Mouse (Mus musculus) embryonic stem cell, embryonic (primary cell): ENCODE data around the gene Ndrg2.

ENCODE experiments used
- CTCF ChIA-PET, 4 experiments: fragments of 300-600 bp in 2 of 4; fragments of 350-600 bp in 2 of 4; sonication (Branson Sonifier 250); formaldehyde crosslinking; loops; one replicate each; lab custom pipeline; 2022; ENCODE audit warnings: inconsistent platforms in 2 of 4; lab: Charles Lee
- POLR2A ChIA-PET, 4 experiments: fragments of 300-600 bp in 2 of 4; fragments of 350-600 bp in 2 of 4; sonication (Branson Sonifier 250); formaldehyde crosslinking; loops; one replicate each; lab custom pipeline; 2022; ENCODE audit warnings: antibody characterized with exemption in 4 of 4, inconsistent platforms in 1 of 4; lab: Charles Lee

The Ndrg2 gene

DNA sequence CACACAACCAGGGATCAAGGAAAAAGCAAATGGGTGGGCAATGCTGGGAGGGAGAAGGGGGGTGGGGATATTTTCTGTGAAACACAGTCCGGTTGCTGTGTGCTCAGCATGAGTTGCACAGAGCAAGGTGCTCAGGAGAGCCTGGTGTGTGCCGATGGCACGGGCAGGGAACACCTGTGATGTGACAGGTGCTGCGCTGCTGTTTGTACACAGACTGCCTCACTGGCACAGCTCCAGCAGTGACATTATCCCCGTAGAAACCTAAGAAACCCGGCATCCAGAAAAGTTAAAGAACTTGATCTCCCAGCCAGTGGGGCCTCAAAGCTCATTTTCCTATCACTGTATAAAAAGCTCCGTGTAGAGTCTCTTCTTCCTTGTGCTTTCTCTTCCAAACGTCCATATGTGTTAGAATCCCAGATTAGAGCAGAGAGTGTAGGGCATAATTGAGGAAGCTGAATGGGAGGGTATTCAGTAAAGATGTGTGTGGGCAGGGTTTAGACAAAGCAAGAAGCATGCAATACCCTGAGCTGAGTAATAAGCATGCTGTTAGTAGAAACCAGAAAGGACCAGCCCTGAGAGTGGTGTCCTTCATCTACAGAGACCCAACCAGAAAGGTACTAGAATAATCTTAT, 17.3 kb downstream of the Ndrg2 start:
- POLR2A ChIA-PET: interaction anchor here in 3 of 4 experiments (0.7 to 7.9 kb wide), 6 partner anchors 10 to 213 kb away, joined by 3 to 65 read pairs (median 5); partner anchors contain the start of genes Mettl17 (in 2 of the 3) and Ndrg2 (in 1 of the 3)
- CTCF ChIA-PET: interaction anchor here in 2 of 4 experiments (0.6 to 1.1 kb wide), 5 partner anchors 9 to 442 kb away, joined by 3 to 10 read pairs (median 4); partner anchors contain the start of genes Rab2b (in 1 of the 2) and Tox4 (in 1 of the 2)

GRCm38 (mm10) chr14:51896019-51896418, 17.9 kb downstream of the Ndrg2 start:
- POLR2A ChIA-PET: interaction anchor here in 3 of 4 experiments (0.7 to 1.3 kb wide), 4 partner anchors 11 to 214 kb away, joined by 3 to 6 read pairs (median 3); partner anchors contain the start of gene Mettl17 (in 2 of the 3)
- CTCF ChIA-PET: interaction anchor here in 2 of 4 experiments (0.6 to 0.8 kb wide), 3 partner anchors 9 to 443 kb away, joined by 3 to 10 read pairs (median 4); no protein-coding TSS in a partner anchor

DNA sequence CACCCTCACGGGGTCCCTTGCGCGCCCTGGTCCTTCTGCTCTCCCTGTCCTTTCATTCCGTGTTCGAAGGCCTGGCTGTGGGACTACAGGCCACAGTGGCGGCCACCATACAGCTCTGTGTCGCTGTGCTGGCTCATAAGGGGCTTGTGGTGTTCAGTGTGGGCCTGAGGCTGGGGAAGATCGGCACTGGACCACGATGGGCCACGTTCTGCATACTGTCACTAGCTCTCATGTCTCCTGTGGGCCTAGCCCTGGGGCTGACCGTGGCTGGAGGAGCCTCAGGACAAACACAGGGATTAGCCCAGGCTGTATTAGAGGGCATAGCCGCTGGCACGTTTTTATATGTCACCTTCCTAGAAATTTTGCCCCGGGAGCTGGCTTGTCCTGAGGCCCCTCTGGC, 18.9 kb downstream of the Ndrg2 start:
- POLR2A ChIA-PET: interaction anchor here in 3 of 4 experiments (0.7 to 2.5 kb wide), 12 partner anchors 9 to 209 kb away, joined by 3 to 12 read pairs (median 3); partner anchors contain the start of genes Mettl17 (in 2 of the 3), Zfp219 (in 2 of the 3), Hnrnpc (in 1 of the 3) and Ndrg2 (in 1 of the 3)
- CTCF ChIA-PET: interaction anchor here in 1 of 4 experiments (0.9 to 2.8 kb wide), 3 partner anchors 8 to 17 kb away, joined by 3 to 12 read pairs (median 5); no protein-coding TSS in a partner anchor

DNA sequence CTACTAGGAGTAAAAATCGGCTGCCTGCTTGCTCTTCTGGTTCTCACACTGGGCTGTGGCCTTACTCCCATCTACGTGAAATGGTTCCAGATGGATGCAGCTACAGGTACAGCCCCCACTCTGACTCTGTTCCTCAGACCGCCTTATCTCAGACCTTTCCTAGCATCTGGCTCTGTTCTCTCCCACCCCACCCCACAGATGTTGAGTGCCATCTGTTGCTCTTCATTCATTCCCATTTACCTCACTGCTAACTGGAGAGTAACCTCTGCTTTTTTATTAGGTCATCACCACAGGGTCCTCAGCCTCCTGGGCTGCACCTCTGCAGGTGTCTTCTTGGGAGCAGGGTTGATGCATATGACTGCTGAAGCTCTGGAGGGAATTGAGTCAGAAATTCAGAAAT, 20.1 kb downstream of the Ndrg2 start:
- POLR2A ChIA-PET: interaction anchor here in 3 of 4 experiments (0.6 to 2.5 kb wide), 18 partner anchors 10 to 423 kb away, joined by 3 to 12 read pairs (median 4); partner anchors contain the start of genes Mettl17 (in 2 of the 3), Hnrnpc (in 1 of the 3), Ndrg2 (in 1 of the 3) and Zfp219 (in 1 of the 3)
- CTCF ChIA-PET: interaction anchor here in 2 of 4 experiments (0.5 to 2.8 kb wide), 7 partner anchors 10 to 986 kb away, joined by 3 to 12 read pairs (median 3); no protein-coding TSS in a partner anchor

GRCm38 (mm10) chr14:51893094-51893794, 20.7 kb downstream of the Ndrg2 start:
- ChIA-PET CTCF (interaction anchor here (0.5 to 2.8 kb wide), 9 partner anchors 9 to 985 kb away, joined by 3 to 33 read pairs (median 3); no protein-coding TSS in a partner anchor), POLR2A (interaction anchor here (0.5 to 2.8 kb wide), 22 partner anchors 9 to 430 kb away, joined by 3 to 12 read pairs (median 4); partner anchors contain the start of genes Mettl17 (in 3 of the 4), Hnrnpc (in 1 of the 4) and Zfp219 (in 1 of the 4))

- ChIA-PET POLR2A (interaction anchor here in 3 of 4 experiments (0.5 to 2.8 kb wide), 15 partner anchors 8 to 450 kb away, joined by 3 to 8 read pairs (median 4); partner anchors contain the start of genes Mettl17 (in 1 of the 3) and Zfp219 (in 1 of the 3)), CTCF (interaction anchor here in 3 of 4 experiments (0.6 to 2.8 kb wide), 6 partner anchors 8 to 127 kb away, joined by 3 to 33 read pairs (median 5); no protein-coding TSS in a partner anchor)
These were observed 21.6 kb downstream of the Ndrg2 start, which contains the start of gene Slc39a2 for GRCm38 (mm10) chr14:51892191-51892939. Gene Slc39a2 (plus strand): TSS chr14:51892889.

DNA sequence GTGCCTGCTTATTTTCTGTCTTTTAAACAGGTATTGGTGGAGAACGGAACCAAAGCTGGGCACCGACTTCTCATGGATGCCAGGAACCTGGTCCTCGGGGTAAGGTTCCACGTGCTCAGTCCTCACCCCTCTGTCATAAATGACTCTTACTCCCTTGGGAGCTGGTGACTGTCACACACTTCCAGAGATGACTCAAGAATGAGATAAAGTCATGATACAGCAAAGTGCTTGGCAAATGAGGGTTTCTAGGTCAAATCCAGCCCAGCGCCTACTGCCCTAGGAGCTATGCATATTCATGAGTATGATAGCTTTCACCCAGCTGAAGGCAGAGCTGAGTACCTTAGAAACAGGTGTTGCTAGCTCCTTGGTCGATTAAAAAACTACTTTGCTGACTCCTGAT, 24.1 kb downstream of the Ndrg2 start:
- POLR2A ChIA-PET: interaction anchor here in 2 of 4 experiments (1.0 to 2.3 kb wide), 6 partner anchors 9 to 120 kb away, joined by 3 to 10 read pairs (median 4); no protein-coding TSS in a partner anchor
- CTCF ChIA-PET: interaction anchor here in 2 of 4 experiments (0.5 to 0.8 kb wide), 2 partner anchors 10 to 11 kb away, joined by 3 to 5 read pairs; no protein-coding TSS in a partner anchor

GRCm38 (mm10) chr14:51886051-51886450, 27.9 kb downstream of the Ndrg2 start:
- POLR2A ChIA-PET: interaction anchor here in 2 of 4 experiments (0.6 to 3.5 kb wide), 10 partner anchors 9 to 371 kb away, joined by 3 to 22 read pairs (median 4); partner anchors contain the start of genes Chd8 (in 1 of the 2), Hnrnpc (in 1 of the 2) and Ndrg2 (in 1 of the 2)
- CTCF ChIA-PET: interaction anchor here in 2 of 4 experiments (0.7 kb wide), 2 partner anchors 128 to 309 kb away, joined by 3 to 4 read pairs; no protein-coding TSS in a partner anchor

DNA sequence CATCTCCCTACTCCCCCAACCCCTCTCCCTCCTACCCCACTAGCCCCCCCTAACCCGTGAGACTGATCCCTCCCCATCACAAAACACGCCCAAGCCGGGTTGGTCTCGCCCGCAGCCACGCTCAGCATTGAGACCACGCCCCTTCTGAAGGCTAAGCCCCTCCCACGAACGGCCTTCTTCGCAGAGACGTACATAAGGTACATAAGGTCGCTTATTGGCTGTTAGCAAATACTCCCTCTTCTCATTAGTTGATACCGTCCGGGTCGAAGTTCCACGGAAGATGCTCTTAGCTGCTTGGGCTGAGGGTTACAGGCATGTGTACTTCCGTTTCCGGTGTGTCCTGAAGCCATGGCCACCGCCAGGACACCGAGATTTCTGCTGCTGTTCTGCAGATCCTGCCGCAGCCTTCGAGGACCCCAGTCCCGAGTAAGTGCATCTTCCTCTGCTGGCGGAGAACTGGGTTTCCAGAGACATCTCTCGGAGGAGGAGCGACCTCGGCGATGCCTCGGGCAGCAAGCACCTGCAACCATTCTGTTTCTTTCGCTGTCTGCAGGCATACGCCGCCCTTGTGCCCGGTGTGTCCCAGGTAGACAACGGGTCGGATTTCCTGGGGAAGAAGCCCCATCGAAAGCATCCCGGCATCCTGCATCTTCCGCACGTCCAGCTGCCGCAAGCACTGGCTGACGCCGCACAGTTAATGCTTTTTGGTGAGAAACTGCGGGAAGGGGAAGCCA, 29.2 kb downstream of the Ndrg2 start, which contains the start of gene Mettl17:
Mettl17 (plus strand) TSS at position 245 of the 734 bp plus-strand sequence.
- POLR2A ChIA-PET: interaction anchor here (0.5 to 3.5 kb wide), 45 partner anchors 8 to 795 kb away, joined by 3 to 22 read pairs (median 6); partner anchors contain the start of genes Zfp219 (in 3 of the 4), Hnrnpc (in 2 of the 4), Ndrg2 (in 1 of the 4) and Rab2b (in 1 of the 4)
- CTCF ChIA-PET: interaction anchor here (0.6 to 2.3 kb wide), 14 partner anchors 8 to 336 kb away, joined by 3 to 16 read pairs (median 6); partner anchors contain the start of gene Slc39a2 (in 1 of the 4)

GRCm38 (mm10) chr14:51884031-51884544, 29.9 kb downstream of the Ndrg2 start:
- CTCF ChIA-PET: interaction anchor here (0.6 to 2.3 kb wide), 27 partner anchors 9 to 335 kb away, joined by 3 to 17 read pairs (median 5); partner anchors contain the start of gene Slc39a2 (in 2 of the 4)
- POLR2A ChIA-PET: interaction anchor here (0.5 to 3.5 kb wide), 56 partner anchors 9 to 960 kb away, joined by 3 to 22 read pairs (median 5); partner anchors contain the start of genes Zfp219 (in 3 of the 4), Hnrnpc (in 2 of the 4), Ndrg2 (in 2 of the 4) and Rab2b (in 2 of the 4)

DNA sequence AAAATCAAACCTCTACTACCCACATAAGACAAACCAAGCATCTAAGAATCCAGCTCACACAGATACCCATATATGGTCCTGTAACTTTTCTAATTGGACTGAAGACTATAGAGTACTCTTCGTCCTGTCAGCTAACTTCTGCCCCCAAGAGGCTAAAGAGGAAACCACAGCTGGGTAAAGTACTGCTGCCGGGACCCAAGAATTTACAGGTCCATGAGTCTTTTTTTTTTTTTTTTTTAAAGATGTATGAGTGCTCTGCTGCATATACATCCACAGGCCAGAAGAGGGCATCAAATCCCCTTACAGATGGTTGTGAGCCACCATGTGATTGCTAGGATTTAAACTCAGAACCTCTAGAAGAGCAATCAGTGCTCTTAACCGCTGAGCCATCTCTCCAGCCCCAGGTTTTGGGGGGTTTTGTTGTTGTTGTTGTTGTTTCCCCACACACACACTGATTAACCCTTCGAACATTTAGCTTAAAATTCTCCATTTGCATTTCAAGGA, 30.4 kb downstream of the Ndrg2 start:
- ChIA-PET CTCF (interaction anchor here (0.6 to 2.3 kb wide), 43 partner anchors 8 to 887 kb away, joined by 3 to 17 read pairs (median 4); partner anchors contain the start of gene Slc39a2 (in 2 of the 4)), POLR2A (interaction anchor here (0.6 to 3.5 kb wide), 54 partner anchors 9 to 959 kb away, joined by 3 to 22 read pairs (median 5); partner anchors contain the start of genes Hnrnpc (in 2 of the 4), Ndrg2 (in 2 of the 4), Rab2b (in 2 of the 4) and Tox4 (in 2 of the 4))

GRCm38 (mm10) chr14:51877517-51877916, 36.4 kb downstream of the Ndrg2 start:
- CTCF ChIA-PET: interaction anchor here in 1 of 4 experiments (0.6 kb wide), 1 partner anchor 16 kb away, joined by 4 read pairs; no protein-coding TSS in a partner anchor

DNA sequence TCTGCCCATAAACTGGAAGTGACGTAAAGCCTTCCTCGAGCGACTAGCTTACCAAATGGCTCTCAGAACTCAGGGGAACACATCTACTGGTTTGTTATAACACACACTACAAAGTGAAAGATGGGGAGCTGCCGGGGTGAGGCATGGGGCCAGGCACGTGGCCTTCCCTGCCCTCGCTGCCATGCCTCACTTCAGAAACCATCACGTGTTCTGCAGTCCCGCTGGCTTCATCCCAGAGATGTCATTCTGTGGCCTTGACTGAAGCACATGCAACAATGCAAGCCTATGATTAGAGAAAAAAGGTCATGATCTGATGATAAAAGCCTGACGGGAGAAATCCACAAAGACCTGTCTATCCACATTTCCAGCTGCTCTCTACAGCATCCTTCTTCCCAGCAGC, 42.2 kb downstream of the Ndrg2 start:
- POLR2A ChIA-PET: interaction anchor here in 1 of 4 experiments (2.0 kb wide), 1 partner anchor 12 kb away, joined by 7 read pairs; no protein-coding TSS in a partner anchor
- CTCF ChIA-PET: interaction anchor here in 1 of 4 experiments (0.6 kb wide), 1 partner anchor 391 kb away, joined by 3 read pairs; no protein-coding TSS in a partner anchor

More at GRCm38 (mm10) chr14:51877517-51877916, 36.4 kb downstream of the Ndrg2 start:
- POLR2A ChIA-PET: interaction anchor here in 2 of 4 experiments (0.6 to 1.7 kb wide), 6 partner anchors 26 to 226 kb away, joined by 3 to 5 read pairs (median 4); partner anchors contain the start of genes Hnrnpc (in 2 of the 2) and Zfp219 (in 1 of the 2)

DNA sequence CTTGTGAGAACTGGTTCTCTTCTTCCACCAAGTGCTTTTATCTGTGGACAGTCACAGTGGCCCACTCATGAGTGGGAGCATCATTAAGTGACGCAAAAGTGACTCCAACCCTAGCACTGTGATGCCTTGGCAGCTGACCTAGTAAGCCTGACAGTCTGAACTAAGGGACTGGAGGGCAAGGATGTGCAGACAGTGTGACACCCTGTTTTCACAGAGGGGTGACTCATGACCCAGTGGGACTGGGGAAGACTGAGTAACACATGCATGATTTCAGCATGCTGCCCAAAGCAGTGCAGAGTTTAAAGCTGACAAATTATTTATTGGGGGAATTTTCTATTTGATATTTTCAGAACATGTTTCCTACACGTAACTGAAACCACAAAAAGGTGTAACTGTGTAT, 43.2 kb downstream of the Ndrg2 start:
- POLR2A ChIA-PET: interaction anchor here in 1 of 4 experiments (2.0 kb wide), 1 partner anchor 13 kb away, joined by 7 read pairs; no protein-coding TSS in a partner anchor
- CTCF ChIA-PET: interaction anchor here in 1 of 4 experiments (0.6 kb wide), 1 partner anchor 374 kb away, joined by 5 read pairs; no protein-coding TSS in a partner anchor
